Mouse (Mus musculus) megakaryocyte, embryonic 14.5 days (primary cell): ENCODE measurements at regions not wholly inside any gene's neighbourhood (a gene's known extent, or its start where the extent isn't known, plus 50 kb on each side); places are given as distances from the start of the nearest gene placed in this dataset.

Experiments used
- H3K27me3 ChIP-seq: replicated peaks from 2 replicates; pipeline ENCODE3; 2012; ENCODE audit warnings: inconsistent platforms
- H3K36me3 ChIP-seq: replicated peaks from 2 replicates; pipeline ENCODE3; 2012; ENCODE audit warnings: low read length, inconsistent platforms, mixed read lengths
- H3K4me1 ChIP-seq: 2 replicates; pipeline ENCODE4 v1.6.1; 2012; ENCODE audit warnings: inconsistent platforms
- H3K4me3 ChIP-seq: replicated peaks from 2 replicates; pipeline ENCODE3; 2012; ENCODE audit warnings: moderate library complexity, mild to moderate bottlenecking, inconsistent platforms
- H3K9me3 ChIP-seq: 2 replicates; pipeline ENCODE4 v1.6.1; 2012; ENCODE audit warnings: inconsistent platforms
- FLI1 ChIP-seq: IDR thresholded peaks from 2 replicates; pipeline ENCODE4 v1.6.1; 2012; ENCODE audit warnings: low read length, inconsistent platforms, mixed read lengths
- GATA1 ChIP-seq: IDR thresholded peaks from 3 replicates; pipeline ENCODE4 v1.6.1; 2012; ENCODE audit warnings: mixed read lengths, low read length, inconsistent platforms, borderline replicate concordance

DNA sequence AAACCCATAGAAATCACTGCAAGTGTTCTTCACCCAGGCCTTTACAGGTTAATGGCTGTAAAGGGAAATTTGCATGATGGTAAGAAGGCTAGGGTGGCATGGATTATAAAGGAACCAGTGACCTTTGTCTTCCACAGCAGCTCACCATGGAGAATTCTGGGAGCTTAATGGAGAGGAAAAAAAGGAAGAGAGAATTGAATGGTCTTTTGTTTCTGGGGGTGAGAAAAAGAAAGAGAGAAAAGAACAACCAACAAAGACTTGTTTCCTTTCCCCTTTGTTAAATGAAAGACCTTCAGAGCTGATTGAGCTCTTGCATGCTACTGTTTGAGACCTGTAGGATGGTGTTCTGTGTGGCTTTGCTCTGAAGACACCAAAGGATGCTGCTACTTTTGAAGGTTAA, 597.5 kb upstream of the Tenm3 start:
- Histone ChIP-seq H3K36me3 (no peaks in the 10 kb centered on the region), H3K9me3 (no peaks in the 10 kb centered on the region), H3K4me1 (no peaks in the 10 kb centered on the region), H3K4me3 (no peak overlapping the region), H3K27me3 (no peaks in the 10 kb centered on the region)
- TF ChIP-seq FLI1 (no peak), GATA1 (no peak)

DNA sequence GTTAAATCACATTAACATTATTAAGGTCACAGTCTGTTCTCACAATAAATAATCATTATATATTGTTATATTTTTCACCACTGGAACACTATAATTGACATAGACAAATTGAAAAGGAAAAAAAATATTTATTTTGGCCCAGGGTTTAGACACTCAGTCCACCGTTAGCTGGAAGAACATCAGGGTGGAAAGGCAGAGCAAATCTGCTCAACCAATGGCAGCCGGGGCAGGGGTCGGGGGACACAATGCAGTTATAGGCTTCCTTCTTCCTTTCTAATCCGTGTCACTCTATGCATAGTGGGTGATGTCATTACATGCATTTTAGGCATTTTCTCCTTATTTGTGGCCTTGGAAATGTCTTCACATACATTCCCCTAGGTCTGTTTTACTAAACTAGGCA, 552.8 kb upstream of the Tenm3 start:
- TF ChIP-seq GATA1 (no peak), FLI1 (no peak)
- H3K9me3 ChIP-seq, result no peaks in the 10 kb centered on the region

DNA sequence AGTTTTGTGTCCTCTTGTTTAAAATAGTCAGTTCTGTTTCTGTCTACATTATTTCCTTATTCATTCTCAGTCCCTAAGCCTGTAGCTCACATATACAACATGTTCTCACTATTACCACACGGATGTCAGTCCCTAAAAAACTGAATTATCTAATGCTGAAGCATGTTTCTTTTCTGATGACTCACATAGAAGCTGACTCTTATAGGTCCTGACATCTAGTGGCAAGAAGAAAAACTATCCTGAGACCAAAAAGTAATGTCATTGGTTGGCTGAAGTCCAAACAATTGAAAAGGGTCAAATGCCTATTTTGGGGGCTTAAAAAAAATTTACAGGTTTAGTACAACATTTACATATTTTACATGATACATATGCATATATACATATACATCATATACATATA, 551.3 kb upstream of the Tenm3 start:
- Histone ChIP-seq H3K4me1 (no peaks in the 10 kb centered on the region), H3K4me3 (no peak overlapping the region), H3K9me3 (no peaks in the 10 kb centered on the region), H3K36me3 (no peaks in the 10 kb centered on the region), H3K27me3 (no peaks in the 10 kb centered on the region)
- TF ChIP-seq FLI1 (no peak), GATA1 (no peak)

More for the DNA sequence above, 552.8 kb upstream of the Tenm3 start:
- Histone ChIP-seq H3K4me1 (no peaks in the 10 kb centered on the region), H3K27me3 (no peaks in the 10 kb centered on the region), H3K36me3 (no peaks in the 10 kb centered on the region), H3K4me3 (no peak overlapping the region)

DNA sequence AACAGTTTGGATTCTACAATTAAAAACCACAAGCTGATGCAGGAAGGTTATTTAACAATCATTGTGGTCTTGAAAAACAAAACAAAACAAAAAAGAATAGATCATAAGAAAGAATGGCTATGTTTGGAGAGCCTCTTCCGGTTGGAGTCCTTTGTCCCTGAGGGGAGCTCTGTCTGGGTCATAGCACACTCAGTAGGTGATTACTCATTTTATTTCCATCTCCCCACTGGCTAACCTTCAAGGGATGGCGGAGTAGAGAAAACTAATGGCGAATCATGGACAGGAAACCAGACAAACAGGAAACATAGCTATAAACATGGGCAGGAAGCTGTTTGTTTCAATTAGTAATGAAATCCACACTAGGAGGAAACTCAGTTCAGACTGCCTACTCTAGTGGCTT, 545.8 kb upstream of the Tenm3 start:
- Histone ChIP-seq H3K36me3 (no peaks in the 10 kb centered on the region), H3K4me1 (no peaks in the 10 kb centered on the region), H3K4me3 (no peak overlapping the region), H3K9me3 (no peaks in the 10 kb centered on the region), H3K27me3 (no peaks in the 10 kb centered on the region)
- no peak for TF ChIP-seq FLI1
- no peak for TF ChIP-seq GATA1

DNA sequence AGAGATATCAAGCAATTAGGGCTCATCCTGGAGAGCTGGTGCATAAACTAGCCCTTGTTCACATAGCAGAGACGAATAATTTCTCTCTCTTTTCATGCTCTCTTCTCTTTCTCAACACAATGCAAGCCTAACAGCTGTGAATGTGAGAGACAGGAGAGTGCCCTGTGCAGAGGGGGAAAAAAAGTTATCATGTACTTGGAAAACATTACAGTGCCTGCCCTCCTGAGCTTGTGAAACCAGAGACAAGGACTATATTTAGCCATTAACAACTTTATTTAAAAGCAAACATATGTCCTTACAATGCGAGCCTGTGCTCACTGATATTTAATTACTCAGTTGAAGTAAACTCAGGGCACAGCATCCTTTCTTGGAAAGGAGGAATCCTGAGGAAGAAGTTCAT, 543.8 kb upstream of the Tenm3 start:
- no peaks in the 10 kb centered on the region for H3K27me3 ChIP-seq

DNA sequence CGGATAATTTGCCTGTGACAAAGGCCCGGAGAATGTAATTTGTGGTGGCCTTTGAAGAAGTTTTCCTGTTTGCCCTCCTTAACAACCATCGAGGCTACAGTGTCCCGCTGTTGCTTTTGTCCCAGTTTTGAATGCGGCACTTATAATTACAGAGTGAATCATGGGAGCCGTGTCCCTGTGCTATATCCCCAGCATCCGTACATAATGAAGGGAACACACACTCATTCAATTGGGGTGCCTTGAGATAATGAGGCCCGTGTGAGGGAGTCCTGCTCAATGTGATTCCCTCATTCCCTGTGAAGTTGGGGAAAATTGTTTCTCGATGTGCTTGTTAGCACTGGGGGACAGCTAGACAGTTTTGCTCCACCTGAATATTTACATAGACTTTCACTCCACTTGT, 528.9 kb upstream of the Tenm3 start:
- H3K27me3 ChIP-seq, result no peaks in the 10 kb centered on the region
- TF ChIP-seq FLI1 (no peak), GATA1 (no peak)
- H3K4me3 ChIP-seq, result no peak overlapping the region
- no peaks in the 10 kb centered on the region for H3K36me3 ChIP-seq
- peaks cover 15% of the 10 kb centered on the region for H3K9me3 ChIP-seq
- no peaks in the 10 kb centered on the region for H3K4me1 ChIP-seq

More for the DNA sequence above, 543.8 kb upstream of the Tenm3 start:
- H3K4me1 ChIP-seq, result no peaks in the 10 kb centered on the region
- no peak for TF ChIP-seq FLI1
- no peak for TF ChIP-seq GATA1
- no peaks in the 10 kb centered on the region for H3K36me3 ChIP-seq
- no peak overlapping the region for H3K4me3 ChIP-seq
- H3K9me3 ChIP-seq, result no peaks in the 10 kb centered on the region

DNA sequence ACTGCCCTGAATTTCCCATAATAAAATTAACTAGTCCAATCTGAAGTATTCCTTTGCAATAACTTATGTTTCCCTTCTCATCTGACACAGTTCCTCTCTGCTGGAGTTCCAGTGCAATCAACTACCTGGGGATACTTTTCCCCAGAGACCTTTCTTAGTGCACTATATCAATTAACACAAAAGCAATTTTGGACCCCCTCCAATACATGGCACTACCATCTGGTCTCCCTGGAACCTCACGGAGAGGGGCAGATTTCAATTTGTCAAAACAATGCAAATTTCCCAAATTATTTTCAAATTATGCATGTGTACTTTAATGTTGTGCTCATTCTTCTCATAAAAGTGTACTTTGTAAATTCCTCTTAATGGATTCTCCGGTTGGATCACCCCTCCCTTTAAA, 518.9 kb upstream of the Tenm3 start:
- no peaks in the 10 kb centered on the region for H3K27me3 ChIP-seq

GRCm38 (mm10) chr8:49361443-49361842, 517.7 kb upstream of the Tenm3 start:
- Histone ChIP-seq H3K36me3 (no peaks in the 10 kb centered on the region), H3K9me3 (no peaks in the 10 kb centered on the region), H3K4me3 (no peak overlapping the region), H3K27me3 (no peaks in the 10 kb centered on the region), H3K4me1 (no peaks in the 10 kb centered on the region)
- no peak for TF ChIP-seq FLI1
- no peak for TF ChIP-seq GATA1

More for the DNA sequence above, 518.9 kb upstream of the Tenm3 start:
- TF ChIP-seq GATA1 (no peak), FLI1 (no peak)
- Histone ChIP-seq H3K4me1 (no peaks in the 10 kb centered on the region), H3K9me3 (no peaks in the 10 kb centered on the region), H3K36me3 (no peaks in the 10 kb centered on the region), H3K4me3 (no peak overlapping the region)

DNA sequence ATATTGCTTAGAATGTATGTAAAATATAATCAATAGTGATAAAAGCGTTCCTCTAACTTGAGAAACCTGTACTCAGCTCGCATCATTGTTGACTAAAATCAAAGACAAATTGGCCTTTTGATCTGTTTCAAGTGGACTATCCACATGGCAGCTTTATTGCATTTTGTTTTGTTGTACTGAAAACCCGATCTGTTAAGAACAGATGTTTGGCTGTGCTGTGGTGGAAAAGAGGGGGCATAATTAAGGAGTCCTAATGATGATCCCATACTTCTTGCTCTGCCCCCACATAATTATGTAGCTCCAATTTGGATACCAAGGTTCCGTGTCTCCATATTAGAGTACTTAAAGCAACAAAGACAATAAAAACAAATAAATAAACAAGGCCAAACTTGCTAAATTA, 516.4 kb upstream of the Tenm3 start:
- Histone ChIP-seq H3K36me3 (no peaks in the 10 kb centered on the region), H3K4me3 (no peak overlapping the region), H3K4me1 (no peaks in the 10 kb centered on the region), H3K9me3 (no peaks in the 10 kb centered on the region), H3K27me3 (no peaks in the 10 kb centered on the region)
- TF ChIP-seq FLI1, result no peak
- TF ChIP-seq GATA1, result no peak

- H3K27me3 ChIP-seq, result no peaks in the 10 kb centered on the region
- no peaks in the 10 kb centered on the region for H3K9me3 ChIP-seq
- H3K36me3 ChIP-seq, result no peaks in the 10 kb centered on the region
- TF ChIP-seq GATA1, result no peak
- no peak for TF ChIP-seq FLI1
- H3K4me3 ChIP-seq, result no peak overlapping the region
- H3K4me1 ChIP-seq, result no peaks in the 10 kb centered on the region
Observed at GRCm38 (mm10) chr8:49359671-49360070, 515.9 kb upstream of the Tenm3 start.

DNA sequence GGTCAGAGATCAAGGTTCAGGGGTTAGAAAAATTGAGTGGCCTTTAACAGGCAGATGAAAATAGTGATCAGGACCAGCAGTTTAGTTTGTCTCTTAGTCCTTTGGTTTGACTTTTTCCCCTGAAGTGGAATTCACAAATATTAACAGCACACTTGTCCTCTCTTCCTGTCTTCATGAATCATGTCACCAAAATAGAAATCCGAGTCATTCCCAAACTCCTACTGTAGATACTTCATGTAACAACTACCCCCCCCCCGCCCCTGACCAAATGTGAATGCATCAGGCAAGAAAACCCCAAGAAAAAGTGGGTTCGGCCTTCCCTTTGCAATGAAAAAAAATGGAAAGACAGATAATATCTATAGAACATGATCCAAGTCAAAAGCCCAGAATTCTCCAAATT, 504.9 kb upstream of the Tenm3 start:
- no peaks in the 10 kb centered on the region for H3K9me3 ChIP-seq
- no peak overlapping the region for H3K4me3 ChIP-seq
- H3K4me1 ChIP-seq, result no peaks in the 10 kb centered on the region
- no peaks in the 10 kb centered on the region for H3K27me3 ChIP-seq
- TF ChIP-seq FLI1, result no peak
- no peak for TF ChIP-seq GATA1
- no peaks in the 10 kb centered on the region for H3K36me3 ChIP-seq
